In genomic region chr1:153288010-153288409, GRCm38 (mm10) we compare ENCODE assay signal across 12 mouse cellular contexts. TPM values are rescaled to one million over a fixed set of nuclear protein-coding genes. Genes with fewer than 3 reads are reported as not detected.
DNase-seq lines count a peak whose midpoint lies in the region; ATAC-seq and TF ChIP-seq lines count a peak whose summit lies in the region.
"Had no signal": no experiment of that assay in that cellular context is flagged by ENCODE, and none has a peak within 500 bp of the region (broad histone marks: within the 10 kb centered on the region; RNA-seq: fewer than 3 reads in every experiment).

No protein-coding gene starts in this region.

- TF ChIP-seq CTCF in gastrocnemius, adult 2 months (IDR thresholded peaks at IDR 0.05) = no peak
- TF ChIP-seq CTCF in thymus, adult 2 months (IDR thresholded peaks at IDR 0.05; ENCODE audit: borderline replicate concordance, control insufficient read depth, extremely low read depth, insufficient read depth, low read length, poor library complexity) = no peak

- H3K4me2 ChIP-seq in hindbrain, embryonic 11.5 days (replicated peaks; ENCODE audit: low read depth, low read length) = no peak overlapping the region
- H3K4me2 ChIP-seq: lung, embryonic 15.5 days had no signal

- H3K4me1 ChIP-seq in thymus, adult 2 months (replicated peaks; ENCODE audit: control insufficient read depth, insufficient read depth, low read length) = peaks cover 7% of the 10 kb centered on the region
- no peaks in the 10 kb centered on the region for H3K4me1 ChIP-seq in hindbrain, embryonic 11.5 days (replicated peaks; ENCODE audit: control insufficient read depth, insufficient read depth, low read length)

- 53% methylated on average over 4 of the region's 4 CpGs for WGBS in thymus, adult 2 months
- WGBS in hindbrain, embryonic 11.5 days = 84% methylated on average over 4 of the region's 4 CpGs

- peak overlapping the region; percentile 28; the same call in 1 of the 2 replicates for H3K27ac ChIP-seq in gastrocnemius, adult 2 months
- no peak overlapping the region for H3K27ac ChIP-seq in thymus, adult 2 months (ENCODE audit: control insufficient read depth, insufficient read depth, low read length)
- no peak overlapping the region for H3K27ac ChIP-seq in hindbrain, embryonic 11.5 days (ENCODE audit: low read depth, low read length)
- H3K27ac ChIP-seq: hindbrain, embryonic 10.5 days had no signal

- H3K9me3 ChIP-seq in hindbrain, embryonic 11.5 days (ENCODE audit: control insufficient read depth, low read length) = no peaks in the 10 kb centered on the region
- H3K9me3 ChIP-seq: hindbrain, embryonic 10.5 days; lung, embryonic 15.5 days had no signal

- intact Hi-C loops in gastrocnemius, adult 2 months (cut with DNase I) = no loop called here
- intact Hi-C loops in left cerebral cortex, postnatal 36 days (cut with DNase I) = no loop called here

- no peak for TF ChIP-seq POLR2A in thymus, adult 2 months (IDR thresholded peaks at IDR 0.05; ENCODE audit: control insufficient read depth, extremely low read depth, insufficient read depth, low read length, poor library complexity)

- DNase-seq in gastrocnemius, adult 2 months = peak; percentile 15
- no peak for DNase-seq in gastrocnemius, postnatal 10 days
- DNase-seq in thymus, adult 2 months = peak; percentile 26
- DNase-seq in thymus, adult 18-20 months = no peak
- DNase-seq in left cerebral cortex, postnatal 36 days (ENCODE audit: low spot score in 2 of 2) = peak; percentile 68 to 77
- no peak for DNase-seq in hindbrain, embryonic 11.5 days (ENCODE audit: low spot score)
- DNase-seq in ovary, adult 18-20 months (ENCODE audit: low spot score) = no peak
- DNase-seq: adrenal gland, postnatal 10 days; cerebellum, adult 18-20 months had no signal

- H3K4me3 ChIP-seq in gastrocnemius, adult 2 months = no peak overlapping the region
- H3K4me3 ChIP-seq in thymus, adult 2 months (ENCODE audit: control insufficient read depth, insufficient read depth, low read length) = no peak overlapping the region
- H3K4me3 ChIP-seq in hindbrain, embryonic 11.5 days (ENCODE audit: low read depth, low read length) = no peak overlapping the region
- H3K4me3 ChIP-seq: hindbrain, embryonic 10.5 days; lung, embryonic 15.5 days had no signal

- H3K9ac ChIP-seq in hindbrain, embryonic 11.5 days (ENCODE audit: low read depth, low read length) = no peak overlapping the region
- H3K9ac ChIP-seq: lung, embryonic 15.5 days had no signal

- H3K27me3 ChIP-seq in thymus, adult 2 months (ENCODE audit: control insufficient read depth, insufficient read depth, low read length) = no peaks in the 10 kb centered on the region
- no peaks in the 10 kb centered on the region for H3K27me3 ChIP-seq in hindbrain, embryonic 11.5 days (ENCODE audit: control insufficient read depth, insufficient read depth, low read length)
- H3K27me3 ChIP-seq: lung, embryonic 15.5 days had no signal

- ATAC-seq in hindbrain, embryonic 11.5 days (ENCODE audit: low FRiP score) = no peak
- no peak for ATAC-seq in monocyte, adult 5-6 weeks (replicated peaks; ENCODE audit: insufficient number of reproducible peaks, low FRiP score, low TSS enrichment, poor library complexity, severe bottlenecking)

- H3K36me3 ChIP-seq in thymus, adult 2 months (ENCODE audit: control insufficient read depth, insufficient read depth, low read length) = no peaks in the 10 kb centered on the region
- H3K36me3 ChIP-seq in hindbrain, embryonic 11.5 days (ENCODE audit: control insufficient read depth, insufficient read depth, low read length) = no peaks in the 10 kb centered on the region
- H3K36me3 ChIP-seq: hindbrain, embryonic 10.5 days; lung, embryonic 15.5 days had no signal

RNA-seq across cellular contexts. Expression of gene Lamc1, which starts 44.6 kb away (rescaled TPM):
- total RNA-seq in gastrocnemius, adult 2 months (2021) = 10 to 100 TPM; 67.7 to 71.6 TPM
- 100 to 1,000 TPM; 296 to 324 TPM for total RNA-seq in gastrocnemius, postnatal 10 days (2021)
- polyA plus RNA-seq in thymus, adult 2 months (2012; rRNA removed) = 30.3 and 30.5 TPM in 2 replicates
- total RNA-seq in left cerebral cortex, postnatal 36 days (2021) = 10 to 100 TPM; 27.0 to 28.7 TPM
- polyA plus RNA-seq in hindbrain, embryonic 11.5 days (2014; fragmentation: Nextera tagmentation; extraction: Ambion mirVana) = 25.3 and 28.4 TPM in 2 replicates
- 0.67 to 4.7 TPM (median 1.4 TPM) in 3 replicates for total RNA-seq in monocyte, adult 5-6 weeks (2017)

Comparison
In these comparisons a context has a peak if more than half of its experiments do, and no peak if none do; other contexts are left out.
1. DNase-seq: peak in gastrocnemius, adult 2 months (single experiment), thymus, adult 2 months (single experiment) and left cerebral cortex, postnatal 36 days (2 of 2); none in gastrocnemius, postnatal 10 days (single experiment), thymus, adult 18-20 months (0 of 2), hindbrain, embryonic 11.5 days (single experiment) and ovary, adult 18-20 months (single experiment).